14 mouse cellular contexts compared by ENCODE assay signal in genomic region chr4:95934384-95935035, GRCm38 (mm10). TPM values are rescaled to one million over a fixed set of nuclear protein-coding genes. Genes with fewer than 3 reads are reported as not detected.
DNase-seq lines count a peak whose midpoint lies in the region; ATAC-seq lines count a peak whose summit lies in the region.
"Had no signal": no experiment of that assay in that cellular context is flagged by ENCODE, and none has a peak within 500 bp of the region (broad histone marks: within the 10 kb centered on the region; RNA-seq: fewer than 3 reads in every experiment).

No protein-coding gene starts in this region.

- peak; percentile 11 for DNase-seq in embryonic facial prominence, embryonic 14.5 days (ENCODE audit: low spot score)
- no peak for DNase-seq in embryonic facial prominence, embryonic 10.5 days (ENCODE audit: low spot score)
- peak; percentile 91 for DNase-seq in Muller cell, postnatal 12 days (ENCODE audit: inconsistent ontology term)
- peak; percentile 47 to 60 for DNase-seq in kidney, adult 8-10 months
- peak; percentile 78 for DNase-seq in large intestine, adult 2 months (ENCODE audit: low read depth, low spot score)
- DNase-seq in layer of hippocampus, postnatal 10 days (ENCODE audit: low spot score in 2 of 2), result no peak
- no peak for DNase-seq in right cerebral cortex, postnatal 10 days (ENCODE audit: low spot score in 2 of 2)
- DNase-seq: cerebellum, postnatal 10 days; heart, adult 11 months; layer of hippocampus, postnatal 36 days; liver had no signal

- no peaks in the 10 kb centered on the region for H3K4me1 ChIP-seq in embryonic facial prominence, embryonic 14.5 days (ENCODE audit: control insufficient read depth, insufficient read depth, low read length)
- H3K4me1 ChIP-seq in embryonic facial prominence, embryonic 10.5 days, result no peaks in the 10 kb centered on the region
- H3K4me1 ChIP-seq: lung, embryonic 15.5 days had no signal

- 0 out of 2 replicates have a peak, but pooled peaks have one; percentile 37 for ATAC-seq in embryonic facial prominence, embryonic 14.5 days (ENCODE audit: low read depth)
- ATAC-seq in megakaryocyte progenitor cell, adult 5-6 weeks (replicated peaks; ENCODE audit: poor library complexity), result no peak

- no peaks in the 10 kb centered on the region for H3K27me3 ChIP-seq in embryonic facial prominence, embryonic 14.5 days (replicated peaks; ENCODE audit: control insufficient read depth, insufficient read depth, low read length)
- no peaks in the 10 kb centered on the region for H3K27me3 ChIP-seq in embryonic facial prominence, embryonic 10.5 days (replicated peaks; ENCODE audit: low read depth, poor library complexity, severe bottlenecking)
- H3K27me3 ChIP-seq: lung, embryonic 15.5 days had no signal

- no peaks in the 10 kb centered on the region for H3K9me3 ChIP-seq in embryonic facial prominence, embryonic 14.5 days (ENCODE audit: control insufficient read depth, low read length)
- no peaks in the 10 kb centered on the region for H3K9me3 ChIP-seq in embryonic facial prominence, embryonic 10.5 days
- H3K9me3 ChIP-seq: lung, embryonic 15.5 days had no signal

- no peaks in the 10 kb centered on the region for H3K36me3 ChIP-seq in embryonic facial prominence, embryonic 14.5 days (ENCODE audit: control insufficient read depth, insufficient read depth, low read length)
- no peaks in the 10 kb centered on the region for H3K36me3 ChIP-seq in embryonic facial prominence, embryonic 10.5 days (replicated peaks)
- H3K36me3 ChIP-seq: lung, embryonic 15.5 days had no signal

- no peak overlapping the region for H3K27ac ChIP-seq in embryonic facial prominence, embryonic 14.5 days (replicated peaks; ENCODE audit: low read depth, low read length)
- no peak overlapping the region for H3K27ac ChIP-seq in embryonic facial prominence, embryonic 10.5 days (replicated peaks)
- H3K27ac ChIP-seq: lung, embryonic 15.5 days had no signal

- 71% methylated on average over 4 of the region's 4 CpGs for WGBS in embryonic facial prominence, embryonic 14.5 days
- 83% methylated on average over 4 of the region's 4 CpGs for WGBS in embryonic facial prominence, embryonic 10.5 days
- WGBS in large intestine, adult 2 months, result 34% methylated on average over 4 of the region's 4 CpGs

- no peak overlapping the region for H3K4me2 ChIP-seq in embryonic facial prominence, embryonic 14.5 days (ENCODE audit: low read depth, low read length)
- H3K4me2 ChIP-seq: lung, embryonic 15.5 days had no signal

- no peak overlapping the region for H3K4me3 ChIP-seq in embryonic facial prominence, embryonic 14.5 days (ENCODE audit: low read depth, low read length)
- no peak overlapping the region for H3K4me3 ChIP-seq in embryonic facial prominence, embryonic 10.5 days
- H3K4me3 ChIP-seq: lung, embryonic 15.5 days; myocyte had no signal

- H3K9ac ChIP-seq in embryonic facial prominence, embryonic 14.5 days (ENCODE audit: low read depth, low read length), result no peak overlapping the region
- H3K9ac ChIP-seq: lung, embryonic 15.5 days had no signal

RNA-seq across cellular contexts. Expression of gene Hook1, which starts 32.5 kb away (rescaled TPM):
- 11.5 and 11.6 TPM in 2 replicates for polyA plus RNA-seq in embryonic facial prominence, embryonic 14.5 days (2014; fragmentation: Nextera tagmentation; extraction: Ambion mirVana)
- 15.6 and 18.1 TPM in 2 replicates for polyA plus RNA-seq in embryonic facial prominence, embryonic 10.5 days (2016; fragmentation: Nextera tagmentation; extraction: Ambion mirVana)
- 15.4 and 24.3 TPM in 2 replicates for polyA plus RNA-seq in large intestine, adult 2 months (2012; rRNA removed)
- total RNA-seq in layer of hippocampus, postnatal 10 days (2021), result 10 to 100 TPM; 54.4 to 61.2 TPM
- total RNA-seq in megakaryocyte progenitor cell, adult 5-6 weeks (2015), result 12.1 and 17.9 TPM in 2 replicates
- 15.2 and 27.0 TPM in 2 replicates for total RNA-seq in megakaryocyte progenitor cell, adult 5-6 weeks (2017)

Comparison
In these comparisons a context has a peak if more than half of its experiments do, and no peak if none do; other contexts are left out.
1. DNase-seq: peak in embryonic facial prominence, embryonic 14.5 days (single experiment), Muller cell, postnatal 12 days (single experiment), kidney, adult 8-10 months (2 of 2) and large intestine, adult 2 months (single experiment); none in embryonic facial prominence, embryonic 10.5 days (single experiment), layer of hippocampus, postnatal 10 days (0 of 2) and right cerebral cortex, postnatal 10 days (0 of 2).